Mouse (Mus musculus): ENCODE measurements around the gene Pank3. TPM values are rescaled to one million over a fixed set of nuclear protein-coding genes. Genes with fewer than 3 reads are reported as not detected.
A peak's percentile ranks its signal among the peaks of the same experiment; 100 is the strongest.

Pank3 gene
- polyA plus RNA-seq, 1 experiment from 2014 or later = 4.6 TPM

- Histone ChIP-seq H3K27ac (replicated peaks) (no peak overlapping the region), H3K36me3 (replicated peaks) (no peaks in the 10 kb centered on the region), H3K4me3 (replicated peaks) (no peak overlapping the region), H3K9me3 (replicated peaks) (no peaks in the 10 kb centered on the region), H3K27me3 (no peaks in the 10 kb centered on the region; the same call in 1 of the 2 replicates), H3K9ac (no peak overlapping the region), H3K4me2 (no peak overlapping the region), H3K4me1 (replicated peaks) (peaks cover 8% of the 10 kb centered on the region; the same call in 1 of the 2 replicates)
- ATAC-seq (ENCODE audit: insufficient read depth) = no peak
- 76% methylated on average over 4 of the region's 4 CpGs for WGBS (ENCODE audit: insufficient replicate concordance)
Observed at GRCm38 (mm10) chr11:35754906-35755418, 14.3 kb upstream of the Pank3 start.

GRCm38 (mm10) chr11:35755546-35755945 lies 13.7 kb upstream of the Pank3 start:
- ATAC-seq (ENCODE audit: insufficient read depth) = no peak
- no peak overlapping the region for H3K9ac ChIP-seq
- no peak overlapping the region for H3K4me2 ChIP-seq
- peaks cover 5% of the 10 kb centered on the region; the same call in 1 of the 2 replicates for H3K4me1 ChIP-seq (replicated peaks)
- H3K27me3 ChIP-seq = no peaks in the 10 kb centered on the region; the same call in 1 of the 2 replicates
- H3K36me3 ChIP-seq (replicated peaks) = no peaks in the 10 kb centered on the region
- H3K4me3 ChIP-seq (replicated peaks) = no peak overlapping the region
- H3K9me3 ChIP-seq (replicated peaks) = no peaks in the 10 kb centered on the region
- no peak overlapping the region for H3K27ac ChIP-seq (replicated peaks)
- 49% methylated on average over 6 of the region's 6 CpGs for WGBS (ENCODE audit: insufficient replicate concordance)

- Histone ChIP-seq H3K36me3 (replicated peaks) (no peaks in the 10 kb centered on the region), H3K27me3 (no peaks in the 10 kb centered on the region; the same call in 1 of the 2 replicates), H3K4me1 (replicated peaks) (no peaks in the 10 kb centered on the region), H3K27ac (replicated peaks) (no peak overlapping the region), H3K9me3 (replicated peaks) (no peaks in the 10 kb centered on the region), H3K4me2 (no peak overlapping the region), H3K4me3 (replicated peaks) (no peak overlapping the region), H3K9ac (no peak overlapping the region)
- 73% methylated on average over 11 of the region's 11 CpGs for WGBS (ENCODE audit: insufficient replicate concordance)
- no peak for ATAC-seq (ENCODE audit: insufficient read depth)
Observed at GRCm38 (mm10) chr11:35756411-35757303, 12.6 kb upstream of the Pank3 start.

- H3K4me2 ChIP-seq = no peak overlapping the region
- H3K9me3 ChIP-seq (replicated peaks) = no peaks in the 10 kb centered on the region
- 58% methylated on average over 7 of the region's 7 CpGs for WGBS (ENCODE audit: insufficient replicate concordance)
- no peak overlapping the region for H3K4me3 ChIP-seq (replicated peaks)
- no peaks in the 10 kb centered on the region; the same call in 1 of the 2 replicates for H3K27me3 ChIP-seq
- H3K9ac ChIP-seq = no peak overlapping the region
- no peaks in the 10 kb centered on the region for H3K36me3 ChIP-seq (replicated peaks)
- no peaks in the 10 kb centered on the region for H3K4me1 ChIP-seq (replicated peaks)
- no peak overlapping the region for H3K27ac ChIP-seq (replicated peaks)
- ATAC-seq (ENCODE audit: insufficient read depth) = no peak
Observed at GRCm38 (mm10) chr11:35760001-35760626, 9.2 kb upstream of the Pank3 start.

GRCm38 (mm10) chr11:35760627-35761003 lies 8.7 kb upstream of the Pank3 start:
- Histone ChIP-seq H3K4me1 (replicated peaks) (no peaks in the 10 kb centered on the region), H3K4me3 (replicated peaks) (no peak overlapping the region), H3K9ac (no peak overlapping the region), H3K4me2 (no peak overlapping the region), H3K36me3 (replicated peaks) (no peaks in the 10 kb centered on the region), H3K9me3 (replicated peaks) (no peaks in the 10 kb centered on the region), H3K27ac (replicated peaks) (no peak overlapping the region), H3K27me3 (no peaks in the 10 kb centered on the region; the same call in 1 of the 2 replicates)
- ATAC-seq (ENCODE audit: insufficient read depth) = no peak
- WGBS (ENCODE audit: insufficient replicate concordance) = 78% methylated on average over 4 of the region's 4 CpGs

GRCm38 (mm10) chr11:35766845-35767244 lies 2.4 kb upstream of the Pank3 start:
- Histone ChIP-seq H3K9me3 (replicated peaks) (no peaks in the 10 kb centered on the region), H3K27ac (replicated peaks) (no peak overlapping the region), H3K9ac (no peak overlapping the region), H3K4me2 (no peak overlapping the region), H3K4me3 (replicated peaks) (no peak overlapping the region), H3K36me3 (replicated peaks) (no peaks in the 10 kb centered on the region), H3K27me3 (no peaks in the 10 kb centered on the region), H3K4me1 (replicated peaks) (peaks cover 34% of the 10 kb centered on the region)
- no peak for ATAC-seq (ENCODE audit: insufficient read depth)
- WGBS (ENCODE audit: insufficient replicate concordance) = 66% methylated on average over 5 of the region's 5 CpGs

- no peaks in the 10 kb centered on the region; the same call in 1 of the 2 replicates for H3K36me3 ChIP-seq (replicated peaks)
- H3K4me3 ChIP-seq (replicated peaks) = peak overlapping the region; percentile 84
- peak overlapping the region; percentile 84 for H3K9ac ChIP-seq
- no peaks in the 10 kb centered on the region for H3K9me3 ChIP-seq (replicated peaks)
- H3K27me3 ChIP-seq = no peaks in the 10 kb centered on the region
- H3K4me1 ChIP-seq (replicated peaks) = peaks cover 34% of the 10 kb centered on the region
- under 1% methylated on average over 41 of the region's 41 CpGs for WGBS (ENCODE audit: insufficient replicate concordance)
- H3K4me2 ChIP-seq = peak overlapping the region; percentile 92
- H3K27ac ChIP-seq (replicated peaks) = peak overlapping the region; percentile 86
- ATAC-seq (ENCODE audit: insufficient read depth) = peak; percentile 95
Observed at GRCm38 (mm10) chr11:35769746-35770437, 608 bp downstream of the Pank3 start.

GRCm38 (mm10) chr11:35770741-35771504 lies 1.6 kb downstream of the Pank3 start:
- no peak for ATAC-seq (ENCODE audit: insufficient read depth)
- 37% methylated on average over 9 of the region's 9 CpGs for WGBS (ENCODE audit: insufficient replicate concordance)
- no peaks in the 10 kb centered on the region for H3K9me3 ChIP-seq (replicated peaks)
- peak overlapping the region; percentile 84 for H3K9ac ChIP-seq
- no peaks in the 10 kb centered on the region for H3K27me3 ChIP-seq
- no peak overlapping the region for H3K27ac ChIP-seq (replicated peaks)
- peak overlapping the region; percentile 84 for H3K4me3 ChIP-seq (replicated peaks)
- no peaks in the 10 kb centered on the region; the same call in none of the 2 replicates for H3K36me3 ChIP-seq (replicated peaks)
- H3K4me2 ChIP-seq = peak overlapping the region; percentile 92
- H3K4me1 ChIP-seq (replicated peaks) = peaks cover 34% of the 10 kb centered on the region

- no peak overlapping the region for H3K4me3 ChIP-seq (replicated peaks)
- no peak overlapping the region for H3K27ac ChIP-seq (replicated peaks)
- H3K4me2 ChIP-seq = no peak overlapping the region
- H3K9me3 ChIP-seq (replicated peaks) = no peaks in the 10 kb centered on the region
- no peak for ATAC-seq (ENCODE audit: insufficient read depth)
- H3K9ac ChIP-seq = no peak overlapping the region
- H3K36me3 ChIP-seq (replicated peaks) = peaks cover 41% of the 10 kb centered on the region
- 85% methylated on average over 3 of the region's 3 CpGs for whole genome bisulfite sequencing (ENCODE audit: insufficient replicate concordance)
- no peaks in the 10 kb centered on the region for H3K27me3 ChIP-seq
- H3K4me1 ChIP-seq (replicated peaks) = peaks cover 12% of the 10 kb centered on the region
Observed at GRCm38 (mm10) chr11:35775606-35776005, 6.3 kb downstream of the Pank3 start.

- H3K27me3 ChIP-seq = no peaks in the 10 kb centered on the region
- no peak overlapping the region for H3K27ac ChIP-seq (replicated peaks)
- H3K4me2 ChIP-seq = no peak overlapping the region
- no peak for ATAC-seq (ENCODE audit: insufficient read depth)
- H3K4me1 ChIP-seq (replicated peaks) = peaks cover 4% of the 10 kb centered on the region; the same call in 1 of the 2 replicates
- H3K9me3 ChIP-seq (replicated peaks) = no peaks in the 10 kb centered on the region
- peaks cover 44% of the 10 kb centered on the region for H3K36me3 ChIP-seq (replicated peaks)
- H3K4me3 ChIP-seq (replicated peaks) = no peak overlapping the region
- 74% methylated on average over 3 of the region's 3 CpGs for WGBS (ENCODE audit: insufficient replicate concordance)
- H3K9ac ChIP-seq = no peak overlapping the region
Observed at GRCm38 (mm10) chr11:35776452-35776851, 7.2 kb downstream of the Pank3 start.
